Mouse (Mus musculus): ENCODE data around the gene Mobp.

DNA sequence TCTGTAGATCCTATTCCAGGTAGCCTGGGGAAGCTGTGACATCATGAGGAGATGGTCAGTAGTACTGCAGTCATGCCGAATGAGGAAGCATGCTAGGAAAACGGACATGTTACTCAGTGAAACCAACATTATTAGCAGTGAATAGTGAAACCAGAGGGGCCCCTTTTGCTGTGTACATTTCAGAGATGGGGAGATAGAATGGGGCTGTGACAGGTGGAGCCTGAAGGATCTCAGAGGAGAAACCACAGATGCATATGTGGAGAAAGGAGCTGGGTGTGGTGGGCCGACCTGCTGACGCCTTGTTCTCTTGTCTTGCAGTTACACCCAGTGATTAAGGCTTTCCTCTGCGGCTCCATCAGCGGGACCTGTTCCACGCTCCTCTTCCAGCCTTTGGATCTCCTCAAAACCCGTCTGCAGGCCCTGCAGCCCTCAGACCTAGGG lies 33.3 kb upstream of the Mobp start:
- TF ChIP-seq HCFC1 (IDR thresholded peaks at IDR 0.05; ENCODE audit: borderline replicate concordance, insufficient read depth, low read length) (no peak), ZC3H11A (IDR thresholded peaks at IDR 0.05; ENCODE audit: borderline replicate concordance, low read depth, low read length) (no peak), ZNF384 (IDR thresholded peaks at IDR 0.05; ENCODE audit: low read depth, low read length) (no peak), MAFK (IDR thresholded peaks at IDR 0.05; ENCODE audit: insufficient read depth, low read depth, low read length) (no peak)
